Mouse (Mus musculus): ENCODE data around the gene Scarf1.

GRCm38 (mm10) chr11:75515186-75515585 is 1.8 kb downstream of the Scarf1 start:
- TF ChIP-seq CTCF (conservative IDR thresholded peaks at IDR 0.05 in 1 of 2, IDR thresholded peaks at IDR 0.05 in 1 of 2; ENCODE audit: low read depth in 2 of 2, low read length in 2 of 2), result no peak
- TF ChIP-seq NELFE (IDR thresholded peaks at IDR 0.05; ENCODE audit: low read depth, low read length), result no peak
- no peak for TF ChIP-seq EP300 (IDR thresholded peaks at IDR 0.05; ENCODE audit: low read length)
- TF ChIP-seq MEF2A (IDR thresholded peaks at IDR 0.05; ENCODE audit: borderline replicate concordance, low read depth, low read length), result no peak
- TF ChIP-seq POLR2A (IDR thresholded peaks at IDR 0.05; ENCODE audit: low read depth, low read length), result no peak
- no peak for TF ChIP-seq BHLHE40 (IDR thresholded peaks at IDR 0.05; ENCODE audit: low read depth, low read length)
- TF ChIP-seq RCOR1 (conservative IDR thresholded peaks at IDR 0.05; ENCODE audit: low read depth, low read length), result no peak
- TF ChIP-seq NRF1 (IDR thresholded peaks at IDR 0.05; ENCODE audit: low read depth, low read length), result no peak
- TF ChIP-seq UBTF (IDR thresholded peaks at IDR 0.05; ENCODE audit: low read depth, low read length), result no peak

All from CH12.LX (cell line).